Comparison of ENCODE assay signal across 23 mouse cellular contexts in genomic region chr7:35029648-35030047, GRCm38 (mm10).
"Had no signal": no experiment of that assay in that cellular context is flagged by ENCODE, and none has a peak within 500 bp of the region (broad histone marks: within the 10 kb centered on the region; RNA-seq: fewer than 3 reads in every experiment).

No protein-coding gene starts in this region.

- H3K36me3 ChIP-seq: stomach, embryonic 15.5 days had no signal

- H3K4me2 ChIP-seq: kidney, embryonic 15.5 days; limb, embryonic 12.5 days; limb, embryonic 15.5 days; liver, embryonic 11.5 days; lung, embryonic 14.5 days; midbrain, embryonic 11.5 days; neural tube, embryonic 12.5 days; neural tube, embryonic 15.5 days; stomach, embryonic 15.5 days had no signal

- H3K9me3 ChIP-seq: kidney, embryonic 15.5 days; limb, embryonic 12.5 days; limb, embryonic 15.5 days; neural tube, embryonic 12.5 days; neural tube, embryonic 15.5 days; stomach, embryonic 15.5 days had no signal

- DNase-seq: kidney, adult 2 months; kidney, postnatal 10 days; kidney, postnatal 36 days; layer of hippocampus, postnatal 36 days; left cerebral cortex, postnatal 4 days; liver, postnatal 0 days; lung, embryonic 14.5 days; midbrain, embryonic 14.5 days; right cerebral cortex, adult 18-20 months; right cerebral cortex, postnatal 4 days; spleen, adult 18-20 months; thymus, postnatal 36 days had no signal

- H3K27me3 ChIP-seq: kidney, embryonic 15.5 days; limb, embryonic 12.5 days; limb, embryonic 15.5 days; neural tube, embryonic 12.5 days; neural tube, embryonic 15.5 days; stomach, embryonic 15.5 days had no signal

- ATAC-seq: liver, postnatal 0 days; lung, postnatal 0 days had no signal

- H3K4me3 ChIP-seq: kidney, embryonic 15.5 days; left cerebral cortex, adult 2 months; limb, embryonic 12.5 days; limb, embryonic 15.5 days; neural tube, embryonic 12.5 days; neural tube, embryonic 15.5 days; stomach, embryonic 15.5 days had no signal

- H3K27ac ChIP-seq: kidney, embryonic 15.5 days; left cerebral cortex, adult 2 months; limb, embryonic 12.5 days; limb, embryonic 15.5 days; liver, embryonic 14.5 days; neural tube, embryonic 12.5 days; neural tube, embryonic 15.5 days; stomach, embryonic 15.5 days had no signal

- H3K9ac ChIP-seq: kidney, embryonic 15.5 days; limb, embryonic 12.5 days; limb, embryonic 15.5 days; liver, embryonic 14.5 days; liver, postnatal 0 days; lung, embryonic 14.5 days; neural tube, embryonic 12.5 days; neural tube, embryonic 15.5 days; stomach, embryonic 15.5 days had no signal
